Mouse (Mus musculus): ENCODE results near the gene Chdh. TPM values are rescaled to one million over a fixed set of nuclear protein-coding genes. Genes with fewer than 3 reads are reported as not detected.

Chdh gene
- polyA plus RNA-seq, 1 experiment from 2014 or later, result 0.18 TPM

DNA sequence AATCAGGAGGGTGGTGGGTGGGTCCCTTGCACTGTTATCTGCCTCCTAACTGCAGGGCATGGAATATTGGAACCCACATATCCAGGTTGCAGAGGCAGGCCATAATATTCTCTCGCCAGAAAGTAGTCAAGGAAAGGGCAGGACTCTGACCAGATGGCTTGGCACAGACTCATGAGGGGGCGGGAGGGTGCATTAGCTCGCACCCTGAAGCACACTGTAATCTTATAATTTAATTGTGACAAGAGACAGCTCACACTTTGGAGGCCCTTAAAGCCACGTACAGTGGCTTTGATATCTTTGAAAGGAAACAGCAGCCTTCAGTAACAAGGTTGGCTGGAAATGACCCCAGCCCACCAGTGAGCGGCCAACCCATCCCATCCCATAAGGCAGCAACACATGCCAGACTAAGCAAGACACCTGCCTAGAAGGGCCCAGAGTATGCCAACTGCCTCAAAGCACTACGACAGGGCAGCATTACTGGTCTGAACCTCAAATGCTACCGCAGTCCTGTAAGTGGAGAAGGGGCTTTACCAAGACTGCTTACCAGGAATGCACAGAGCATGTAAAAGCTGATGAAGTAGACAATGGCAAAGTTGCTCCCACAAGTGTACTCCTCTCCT lies 66.6 kb downstream of the Chdh start:
- H3K27me3 ChIP-seq, result no peaks in the 10 kb centered on the region
- 36% methylated on average over 7 of the region's 7 CpGs for WGBS

DNA sequence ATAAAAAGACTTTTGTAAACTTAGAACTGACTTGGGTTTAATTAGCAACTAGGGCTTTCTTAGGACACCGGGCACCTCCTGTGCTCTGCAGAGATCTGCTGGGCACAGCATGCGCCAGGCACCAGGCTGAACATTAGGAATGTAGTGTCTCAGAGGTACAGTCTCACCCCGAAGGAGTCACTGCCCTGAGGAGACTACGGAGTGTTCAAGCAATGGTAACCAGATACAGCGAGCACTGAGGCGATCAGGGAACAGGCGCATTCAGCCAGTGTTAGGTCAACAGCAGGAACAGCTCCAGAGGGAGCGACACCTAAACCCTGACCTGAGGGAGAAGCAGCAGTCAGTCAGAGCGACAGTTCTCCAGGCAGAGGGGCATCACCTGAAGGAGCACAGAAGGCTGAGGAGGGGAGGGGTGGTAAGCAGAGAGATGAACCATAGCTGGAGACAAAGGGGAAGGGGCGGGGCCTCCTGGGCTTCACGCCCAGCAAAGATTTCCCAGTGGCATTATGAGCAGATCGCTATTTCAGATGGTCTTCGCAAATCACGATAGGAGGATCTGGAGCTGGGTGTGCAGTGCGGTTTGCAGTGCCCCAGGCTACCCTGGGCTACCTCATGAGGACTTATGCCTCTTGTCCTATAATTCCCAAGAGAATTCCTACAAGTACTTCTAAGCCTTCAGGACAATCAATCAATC lies 69.4 kb downstream of the Chdh start:
- 71% methylated on average over 15 of the region's 15 CpGs for WGBS
- H3K4me2 ChIP-seq, result no peak overlapping the region
- no peaks in the 10 kb centered on the region for H3K36me3 ChIP-seq
- H3K9ac ChIP-seq, result no peak overlapping the region
- no peaks in the 10 kb centered on the region for H3K9me3 ChIP-seq (replicated peaks)
- no peak overlapping the region for H3K4me3 ChIP-seq
- no peak for ATAC-seq (replicated peaks; ENCODE audit: insufficient number of reproducible peaks, insufficient read depth, low FRiP score, low read depth)
- no peaks in the 10 kb centered on the region for H3K27me3 ChIP-seq
- H3K27ac ChIP-seq, result no peak overlapping the region
- H3K4me1 ChIP-seq (replicated peaks), result peaks cover 7% of the 10 kb centered on the region; the same call in 1 of the 2 replicates

More for the DNA sequence above, 66.6 kb downstream of the Chdh start:
- Histone ChIP-seq H3K9ac (no peak overlapping the region), H3K4me2 (no peak overlapping the region), H3K9me3 (replicated peaks) (no peaks in the 10 kb centered on the region), H3K4me3 (no peak overlapping the region), H3K27ac (no peak overlapping the region), H3K36me3 (no peaks in the 10 kb centered on the region), H3K4me1 (replicated peaks) (peaks cover 7% of the 10 kb centered on the region; the same call in 1 of the 2 replicates)
- no peak; the same call in 1 of the 2 replicates for ATAC-seq (replicated peaks; ENCODE audit: insufficient number of reproducible peaks, insufficient read depth, low FRiP score, low read depth)

DNA sequence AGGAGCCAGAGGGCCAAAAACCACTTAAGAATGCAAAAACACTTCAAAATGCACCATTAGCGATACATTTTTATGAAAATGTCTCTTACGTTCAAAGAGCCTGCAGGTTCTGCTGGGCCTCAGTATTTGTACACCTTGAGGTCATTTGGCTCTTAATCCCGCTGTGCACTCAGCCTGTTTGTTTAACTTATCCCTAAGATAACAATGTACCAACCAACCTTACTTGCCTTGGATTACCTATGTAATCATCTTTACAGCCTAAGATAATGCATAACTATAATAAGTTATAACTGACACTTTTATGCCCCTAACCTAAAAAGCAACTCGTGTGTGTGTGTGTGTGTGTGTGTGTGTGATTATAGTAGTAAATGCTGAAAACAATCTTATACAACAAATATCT lies 70.9 kb downstream of the Chdh start:
- H3K36me3 ChIP-seq, result no peaks in the 10 kb centered on the region
- no peak overlapping the region for H3K9ac ChIP-seq
- no peak overlapping the region for H3K4me3 ChIP-seq
- peaks cover 7% of the 10 kb centered on the region; the same call in 1 of the 2 replicates for H3K4me1 ChIP-seq (replicated peaks)
- 83% methylated on average over 4 of the region's 4 CpGs for WGBS
- no peak overlapping the region for H3K4me2 ChIP-seq
- H3K27me3 ChIP-seq, result no peaks in the 10 kb centered on the region
- H3K27ac ChIP-seq, result no peak overlapping the region
- H3K9me3 ChIP-seq (replicated peaks), result no peaks in the 10 kb centered on the region
- ATAC-seq (replicated peaks; ENCODE audit: insufficient number of reproducible peaks, insufficient read depth, low FRiP score, low read depth), result no peak

Small RNA genes within 50 kb of the gene (microRNA-seq; reads per million reads assigned to microRNA genes)
- not detected for gene Mir6947

Other genes with a start within 250 kb of the Chdh start
- 197 and 222 TPM in 2 replicates for gene Selenok, start 40.7 kb upstream of the Chdh start, polyA plus RNA-seq (2015; fragmentation: Nextera tagmentation; extraction: Ambion mirVana)
- gene Actr8, start 30.7 kb upstream of the Chdh start, polyA plus RNA-seq (2015; fragmentation: Nextera tagmentation; extraction: Ambion mirVana), result 47.0 and 52.1 TPM in 2 replicates
- gene Il17rb, start 127 bp upstream of the Chdh start, polyA plus RNA-seq (2015; fragmentation: Nextera tagmentation; extraction: Ambion mirVana), result 0.62 and 3.0 TPM in 2 replicates

Measured in heart, embryonic 15.5 days (tissue).